Mouse (Mus musculus) C2C12 (cell line): ENCODE results near the gene Gm17409.

Experiments
- CEBPB ChIP-seq: IDR thresholded peaks from one replicate; pipeline ENCODE4 v1.6.1; 2011; ENCODE audit warnings: low read depth, mild to moderate bottlenecking, control low read depth, moderate library complexity
- CTCF ChIP-seq: IDR thresholded peaks from one replicate; pipeline ENCODE4 v1.5.1; 2011; ENCODE audit not compliant: control insufficient read depth, insufficient read depth, insufficient read length
- MAX ChIP-seq: IDR thresholded peaks from one replicate; pipeline ENCODE4 v1.6.1; 2011; ENCODE audit warnings: mild to moderate bottlenecking, control low read depth
- USF1 ChIP-seq: IDR thresholded peaks from one replicate; pipeline ENCODE4 v1.6.1; 2011; ENCODE audit warnings: low read depth, mild to moderate bottlenecking, control low read depth, moderate library complexity

GRCm38 (mm10) chr2:58435507-58435906, 34.4 kb upstream of the Gm17409 start:
- TF ChIP-seq CTCF (no peak), MAX (no peak), CEBPB (no peak), USF1 (no peak)
